Mouse (Mus musculus): ENCODE data around the gene Fas.

Fas gene

GRCm38 (mm10) chr19:34289948-34290789 is at the start of gene Fas:
Gene Fas, plus strand, starts transcription at chr19:34290666.
- peak; percentile 99 for DNase-seq

GRCm38 (mm10) chr19:34241247-34241915 is 49.1 kb upstream of the Fas start:
- DNase-seq = peak; percentile 82

- peak; percentile 76 for DNase-seq
Observed at GRCm38 (mm10) chr19:34242925-34243324, 47.5 kb upstream of the Fas start.

GRCm38 (mm10) chr19:34244056-34244455 is 46.4 kb upstream of the Fas start:
- peak; percentile 95 for DNase-seq

GRCm38 (mm10) chr19:34248558-34248957 is 41.9 kb upstream of the Fas start:
- peak; percentile 27 for DNase-seq

- peak; percentile 70 for DNase-seq
Observed at GRCm38 (mm10) chr19:34250621-34251020, 39.8 kb upstream of the Fas start.

GRCm38 (mm10) chr19:34251900-34252299 is 38.6 kb upstream of the Fas start:
- DNase-seq = no peak

- DNase-seq = peak; percentile 80
Observed at GRCm38 (mm10) chr19:34252450-34252849, 38.0 kb upstream of the Fas start.

- DNase-seq = peak; percentile 94
Observed at GRCm38 (mm10) chr19:34254101-34254879, 36.2 kb upstream of the Fas start.

GRCm38 (mm10) chr19:34254880-34255681 is 35.4 kb upstream of the Fas start, which contains the start of gene Acta2:
Gene Acta2, minus strand, starts transcription at chr19:34255590.
- peak; percentile 94 for DNase-seq

GRCm38 (mm10) chr19:34256149-34256548 is 34.3 kb upstream of the Fas start:
- peak; percentile 76 for DNase-seq

- peak; percentile 27 for DNase-seq
Observed at GRCm38 (mm10) chr19:34256936-34257335, 33.5 kb upstream of the Fas start.

- peak; percentile 93 for DNase-seq
Observed at GRCm38 (mm10) chr19:34262273-34262974, 28.0 kb upstream of the Fas start.

- DNase-seq = peak; percentile 92
Observed at GRCm38 (mm10) chr19:34265604-34266193, 24.8 kb upstream of the Fas start.

GRCm38 (mm10) chr19:34268991-34269390 is 21.5 kb upstream of the Fas start:
- DNase-seq = peak; percentile 59

- DNase-seq = peak; percentile 95
Observed at GRCm38 (mm10) chr19:34270106-34270726, 20.2 kb upstream of the Fas start.

GRCm38 (mm10) chr19:34270824-34271464 is 19.5 kb upstream of the Fas start:
- peak; percentile 37 for DNase-seq

GRCm38 (mm10) chr19:34273073-34273472 is 17.4 kb upstream of the Fas start:
- DNase-seq = peak; percentile 40

GRCm38 (mm10) chr19:34278078-34278477 is 12.4 kb upstream of the Fas start:
- peak; percentile 39 for DNase-seq

- DNase-seq = peak; percentile 94
Observed at GRCm38 (mm10) chr19:34283614-34284013, 6.9 kb upstream of the Fas start.
